Mouse (Mus musculus): ENCODE measurements at regions not wholly inside any gene's neighbourhood (a gene's known extent, or its start where the extent isn't known, plus 50 kb on each side); places are given as distances from the start of the nearest gene placed in this dataset.

DNA sequence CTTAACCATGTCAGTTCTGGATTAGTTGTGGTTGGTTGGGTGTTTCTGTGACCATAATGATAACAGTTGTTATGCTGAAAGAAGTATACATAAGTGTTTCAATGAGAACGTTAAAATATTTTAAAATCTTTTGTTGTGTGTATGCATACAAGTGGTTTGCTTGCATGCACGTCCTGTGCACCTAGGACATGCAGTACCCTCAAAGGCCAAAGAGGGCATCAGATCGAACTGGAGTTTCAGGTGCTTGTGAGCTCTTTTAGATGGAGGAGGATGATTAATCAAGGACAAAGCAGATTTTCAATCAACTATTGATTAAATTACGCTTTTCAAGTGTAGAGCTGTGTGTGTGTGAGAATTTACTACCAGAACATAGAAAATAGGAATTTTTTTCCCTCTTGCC lies 420.6 kb upstream of the Adamts9 start:
- TF ChIP-seq CTCF (IDR thresholded peaks at IDR 0.05; ENCODE audit: borderline replicate concordance, insufficient read depth, low read depth, low read length) (no peak), POLR2A (IDR thresholded peaks at IDR 0.05; ENCODE audit: borderline replicate concordance, insufficient read depth, low read length) (no peak)

Data from cerebellum, adult 2 months (tissue).